Mouse (Mus musculus) myocyte (in vitro differentiated cells): ENCODE data around the gene Olfr766-ps1.

ENCODE experiments used
- E2F4 ChIP-seq: IDR thresholded peaks from one replicate; pipeline ENCODE4 v1.6.1; 2011; ENCODE audit warnings: mild to moderate bottlenecking, control low read depth, moderate library complexity; ENCODE audit not compliant: insufficient read depth
- MAX ChIP-seq: IDR thresholded peaks from one replicate; pipeline ENCODE4 v1.6.1; 2011; ENCODE audit warnings: low read depth, mild to moderate bottlenecking, control low read depth
- MYOD1 ChIP-seq, 3 experiments: IDR thresholded peaks; one replicate each; pipeline ENCODE4 v1.6.1; 2011; ENCODE audit warnings: control low read depth in 2 of 3, low read depth in 2 of 3, mild to moderate bottlenecking in 2 of 3, moderate library complexity in 1 of 3; ENCODE audit not compliant: insufficient read length in 2 of 3, control insufficient read depth in 1 of 3
- POLR2A ChIP-seq: IDR thresholded peaks from one replicate; pipeline ENCODE4 v1.6.1; 2011; ENCODE audit warnings: low read depth, mild to moderate bottlenecking, control low read depth, moderate library complexity; ENCODE audit not compliant: insufficient read length
- POLR2AphosphoS2 ChIP-seq: IDR thresholded peaks from one replicate; pipeline ENCODE4 v1.6.1; 2011; ENCODE audit warnings: low read depth, control low read depth; ENCODE audit not compliant: insufficient read length
- REST ChIP-seq: IDR thresholded peaks from one replicate; pipeline ENCODE4 v1.6.1; 2011; ENCODE audit warnings: mild to moderate bottlenecking, control low read depth, moderate library complexity; ENCODE audit not compliant: insufficient read depth, insufficient read length
- SRF ChIP-seq: IDR thresholded peaks from one replicate; pipeline ENCODE4 v1.6.1; 2011; ENCODE audit warnings: low read depth; ENCODE audit not compliant: control insufficient read depth, insufficient read length
- TCF12 ChIP-seq: IDR thresholded peaks from one replicate; pipeline ENCODE4 v1.6.1; 2011; ENCODE audit warnings: mild to moderate bottlenecking, control low read depth; ENCODE audit not compliant: poor library complexity, insufficient read depth, severe bottlenecking
- TCF3 ChIP-seq: IDR thresholded peaks from one replicate; pipeline ENCODE4 v1.6.1; 2011; ENCODE audit warnings: low read depth, control low read depth; ENCODE audit not compliant: insufficient read length
- USF1 ChIP-seq: IDR thresholded peaks from one replicate; pipeline ENCODE4 v1.6.1; 2011; ENCODE audit warnings: low read depth, mild to moderate bottlenecking, control low read depth, moderate library complexity

- TF ChIP-seq TCF12 (no peak), MAX (no peak), MYOD1 (IDR thresholded peaks at IDR 0.05; ENCODE audit: control insufficient read depth in 1 of 3, insufficient read length in 2 of 3, low read depth in 2 of 3) (no peak), POLR2AphosphoS2 (no peak), POLR2A (no peak), E2F4 (no peak), USF1 (no peak), TCF3 (no peak), REST (no peak), SRF (no peak)
Observed at GRCm38 (mm10) chr10:129039796-129040195, 29.0 kb downstream of the Olfr766-ps1 start, which contains the start of gene Olfr764-ps1.
